Mouse (Mus musculus) spleen, adult 2 months (tissue): ENCODE data around the gene Gm4340.

Experiments used
- CTCF ChIP-seq: fragments of 200-500 bp; IDR thresholded peaks from 2 replicates; pipeline ENCODE4 v1.5.1; 2011; ENCODE audit warnings: mild to moderate bottlenecking, inconsistent platforms; ENCODE audit not compliant: insufficient read depth, insufficient read length, insufficient replicate concordance; ENCODE audit errors: extremely low read depth
- POLR2A ChIP-seq: fragments of 200-500 bp; IDR thresholded peaks from 2 replicates; pipeline ENCODE4 v1.6.1; 2011; ENCODE audit warnings: low read depth, low read length, inconsistent platforms

DNA sequence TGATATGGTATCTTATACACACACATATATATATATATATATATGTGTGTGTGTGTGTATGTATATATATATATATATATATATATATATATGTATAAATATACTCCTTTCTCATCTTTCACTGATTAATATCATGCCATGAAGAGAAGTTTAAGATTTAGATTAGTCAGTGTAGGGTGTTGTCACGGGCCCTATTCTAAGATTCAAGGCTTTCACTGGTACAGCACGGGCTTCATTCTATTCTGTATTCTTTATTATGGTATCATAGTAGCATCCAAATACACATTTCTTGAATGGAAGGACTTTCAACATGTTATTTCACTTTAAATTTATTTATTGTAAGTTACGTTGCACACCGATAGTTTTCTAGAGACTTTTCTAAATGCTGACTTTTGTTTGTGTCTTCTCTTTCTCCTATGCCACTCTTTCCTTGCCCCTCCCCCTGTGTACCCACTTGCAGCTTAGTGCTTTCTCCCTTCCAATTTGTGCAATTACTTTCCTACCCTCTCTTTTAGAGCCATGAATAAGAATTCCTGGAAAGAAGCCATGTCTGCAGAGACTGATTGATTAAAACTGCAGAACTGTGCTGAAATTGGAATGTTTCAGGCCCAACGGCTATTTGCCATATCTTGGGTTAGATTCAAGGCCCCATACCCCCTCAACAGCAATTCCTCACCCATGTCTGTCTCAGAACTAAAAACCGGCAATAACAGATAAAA is 26.6 kb downstream of the Gm4340 start:
- TF ChIP-seq CTCF (no peak), POLR2A (no peak)
